Mouse (Mus musculus): ENCODE measurements around the gene Dus2. TPM values are rescaled to one million over a fixed set of nuclear protein-coding genes. Genes with fewer than 3 reads are reported as not detected.

Dus2 gene
- total and polyA plus RNA-seq, 2 experiments from 2014 or later: 16.3 to 21.3 TPM

GRCm38 (mm10) chr8:106051068-106051467 lies 59.9 kb downstream of the Dus2 start:
- DNase-seq (ENCODE audit: low spot score) (no peak), ATAC-seq (ENCODE audit: low FRiP score) (no peak)
- no peaks in the 10 kb centered on the region for H3K4me1 ChIP-seq (ENCODE audit: insufficient read depth, low read length)
- no peaks in the 10 kb centered on the region for H3K27me3 ChIP-seq (ENCODE audit: insufficient read depth, low read length)
- no peak overlapping the region for H3K27ac ChIP-seq (ENCODE audit: low read depth, low read length)
- no peak overlapping the region for H3K9ac ChIP-seq (replicated peaks; ENCODE audit: low read length, poor library complexity, severe bottlenecking)
- WGBS: 91% methylated on average over 3 of the region's 3 CpGs
- no peak overlapping the region for H3K4me2 ChIP-seq (ENCODE audit: low read depth, low read length, poor library complexity, severe bottlenecking)
- TF ChIP-seq CTCF (IDR thresholded peaks at IDR 0.05): no peak
- peaks cover 36% of the 10 kb centered on the region for H3K36me3 ChIP-seq (ENCODE audit: insufficient read depth, low read length)
- H3K4me3 ChIP-seq (ENCODE audit: low read depth, low read length): no peak overlapping the region
- H3K9me3 ChIP-seq (ENCODE audit: low read length): no peaks in the 10 kb centered on the region

GRCm38 (mm10) chr8:106052510-106053089 lies 61.5 kb downstream of the Dus2 start:
- Histone ChIP-seq H3K27ac (ENCODE audit: low read depth, low read length) (no peak overlapping the region), H3K9ac (replicated peaks; ENCODE audit: low read length, poor library complexity, severe bottlenecking) (no peak overlapping the region), H3K36me3 (ENCODE audit: insufficient read depth, low read length) (peaks cover 36% of the 10 kb centered on the region), H3K4me2 (ENCODE audit: low read depth, low read length, poor library complexity, severe bottlenecking) (no peak overlapping the region), H3K4me1 (ENCODE audit: insufficient read depth, low read length) (no peaks in the 10 kb centered on the region), H3K4me3 (ENCODE audit: low read depth, low read length) (no peak overlapping the region), H3K9me3 (ENCODE audit: low read length) (no peaks in the 10 kb centered on the region), H3K27me3 (ENCODE audit: insufficient read depth, low read length) (no peaks in the 10 kb centered on the region)
- 92% methylated on average over 9 of the region's 9 CpGs for WGBS
- ATAC-seq (ENCODE audit: low FRiP score) (no peak), DNase-seq (ENCODE audit: low spot score) (no peak)
- TF ChIP-seq CTCF (IDR thresholded peaks at IDR 0.05): no peak

GRCm38 (mm10) chr8:106054190-106054811 lies 63.2 kb downstream of the Dus2 start:
- Histone ChIP-seq H3K9ac (replicated peaks; ENCODE audit: low read length, poor library complexity, severe bottlenecking) (no peak overlapping the region), H3K36me3 (ENCODE audit: insufficient read depth, low read length) (peaks cover 31% of the 10 kb centered on the region), H3K9me3 (ENCODE audit: low read length) (no peaks in the 10 kb centered on the region), H3K4me1 (ENCODE audit: insufficient read depth, low read length) (peaks cover 7% of the 10 kb centered on the region; the same call in 1 of the 2 replicates), H3K27ac (ENCODE audit: low read depth, low read length) (no peak overlapping the region), H3K4me3 (ENCODE audit: low read depth, low read length) (no peak overlapping the region), H3K27me3 (ENCODE audit: insufficient read depth, low read length) (no peaks in the 10 kb centered on the region), H3K4me2 (ENCODE audit: low read depth, low read length, poor library complexity, severe bottlenecking) (no peak overlapping the region)
- ATAC-seq (ENCODE audit: low FRiP score) (no peak), DNase-seq (ENCODE audit: low spot score) (no peak)
- no peak for TF ChIP-seq CTCF (IDR thresholded peaks at IDR 0.05)
- WGBS: 73% methylated on average over 6 of the region's 6 CpGs

GRCm38 (mm10) chr8:106055038-106055437 lies 63.9 kb downstream of the Dus2 start:
- Histone ChIP-seq H3K4me1 (ENCODE audit: insufficient read depth, low read length) (peaks cover 7% of the 10 kb centered on the region; the same call in 1 of the 2 replicates), H3K4me3 (ENCODE audit: low read depth, low read length) (no peak overlapping the region), H3K27me3 (ENCODE audit: insufficient read depth, low read length) (no peaks in the 10 kb centered on the region), H3K9ac (replicated peaks; ENCODE audit: low read length, poor library complexity, severe bottlenecking) (no peak overlapping the region), H3K4me2 (ENCODE audit: low read depth, low read length, poor library complexity, severe bottlenecking) (no peak overlapping the region), H3K36me3 (ENCODE audit: insufficient read depth, low read length) (peaks cover 31% of the 10 kb centered on the region), H3K9me3 (ENCODE audit: low read length) (no peaks in the 10 kb centered on the region), H3K27ac (ENCODE audit: low read depth, low read length) (no peak overlapping the region)
- DNase-seq (ENCODE audit: low spot score) (peak; percentile 26), ATAC-seq (ENCODE audit: low FRiP score) (no peak)
- 57% methylated on average over 3 of the region's 3 CpGs for WGBS
- no peak for TF ChIP-seq CTCF (IDR thresholded peaks at IDR 0.05)

- H3K9ac ChIP-seq (replicated peaks; ENCODE audit: low read length, poor library complexity, severe bottlenecking): no peak overlapping the region
- no peak for TF ChIP-seq CTCF (IDR thresholded peaks at IDR 0.05)
- WGBS: 89% methylated on average over 4 of the region's 4 CpGs
- ATAC-seq (ENCODE audit: low FRiP score) (no peak), DNase-seq (ENCODE audit: low spot score) (no peak)
- H3K9me3 ChIP-seq (ENCODE audit: low read length): no peaks in the 10 kb centered on the region
- no peak overlapping the region for H3K27ac ChIP-seq (ENCODE audit: low read depth, low read length)
- H3K36me3 ChIP-seq (ENCODE audit: insufficient read depth, low read length): peaks cover 22% of the 10 kb centered on the region
- H3K4me1 ChIP-seq (ENCODE audit: insufficient read depth, low read length): peaks cover 7% of the 10 kb centered on the region; the same call in 1 of the 2 replicates
- H3K4me2 ChIP-seq (ENCODE audit: low read depth, low read length, poor library complexity, severe bottlenecking): no peak overlapping the region
- H3K27me3 ChIP-seq (ENCODE audit: insufficient read depth, low read length): no peaks in the 10 kb centered on the region
- H3K4me3 ChIP-seq (ENCODE audit: low read depth, low read length): no peak overlapping the region
These were observed 65.4 kb downstream of the Dus2 start for GRCm38 (mm10) chr8:106056455-106056982.

Data from midbrain, postnatal 0 days (tissue).